Mouse (Mus musculus) limb, embryonic 11.5 days (tissue): ENCODE measurements at regions not wholly inside any gene's neighbourhood (a gene's known extent, or its start where the extent isn't known, plus 50 kb on each side); places are given as distances from the start of the nearest gene placed in this dataset.

Source experiments
- ATAC-seq: fragments of 200-750 bp; cut with Nextera tagmentation; 2 replicates; pipeline ENCODE4 v1.8.0; 2017; ENCODE audit warnings: low read depth; ENCODE audit not compliant: insufficient number of reproducible peaks, low FRiP score, low TSS enrichment
- DNase-seq: peaks from one replicate; pipeline ENCODE4 v3.0.0-alpha.2; 2015; ENCODE audit warnings: low spot score
- H3K27ac ChIP-seq: fragments of 300-500 bp; sonication (generic); replicated peaks from 2 replicates; pipeline ENCODE4 v1.5.1; 2014; ENCODE audit warnings: low read depth, mild to moderate bottlenecking, low read length
- H3K27me3 ChIP-seq: fragments of 300-500 bp; sonication (generic); 2 replicates; pipeline ENCODE4 v1.6.1; 2014; ENCODE audit warnings: mild to moderate bottlenecking, low read length, mixed read lengths; ENCODE audit not compliant: control insufficient read depth, insufficient read depth
- H3K36me3 ChIP-seq: fragments of 300-500 bp; sonication (generic); 2 replicates; pipeline ENCODE4 v1.6.1; 2014; ENCODE audit warnings: mild to moderate bottlenecking, low read length, moderate library complexity, mixed read lengths; ENCODE audit not compliant: control insufficient read depth, insufficient read depth
- H3K4me1 ChIP-seq: fragments of 300-500 bp; sonication (generic); 2 replicates; pipeline ENCODE4 v1.6.1; 2014; ENCODE audit warnings: low read length, mixed read lengths; ENCODE audit not compliant: control insufficient read depth, insufficient read depth
- H3K4me2 ChIP-seq: fragments of 300-500 bp; sonication (generic); 2 replicates; pipeline ENCODE4 v1.6.1; 2014; ENCODE audit warnings: low read depth, mild to moderate bottlenecking, moderate library complexity; ENCODE audit not compliant: severe bottlenecking
- H3K4me3 ChIP-seq: fragments of 300-500 bp; sonication (generic); 2 replicates; pipeline ENCODE4 v1.5.1; 2014; ENCODE audit warnings: low read depth, low read length
- H3K9ac ChIP-seq: fragments of 300-500 bp; sonication (generic); 2 replicates; pipeline ENCODE4 v1.6.1; 2014; ENCODE audit warnings: mild to moderate bottlenecking, low read length
- H3K9me3 ChIP-seq: fragments of 300-500 bp; sonication (generic); 2 replicates; pipeline ENCODE4 v1.6.1; 2016; ENCODE audit warnings: low read length; ENCODE audit not compliant: control insufficient read depth
- WGBS: fragments of 180-500 bp; shearing (Covaris S2); extraction: QIAGEN DNeasy Blood & Tissue Kit; methylation state at CpG from one replicate; pipeline ENCODE4 v1.1.7; 2014; 5-methylcytosine and 5-hydroxymethylcytosine counted together

GRCm38 (mm10) chr3:51135581-51135980 is 88.7 kb upstream of the Noct start:
- H3K27me3 ChIP-seq: no peaks in the 10 kb centered on the region
- H3K4me1 ChIP-seq: no peaks in the 10 kb centered on the region
- ATAC-seq (no peak), DNase-seq (no peak)
- WGBS: 76% methylated on average over 5 of the region's 5 CpGs
- no peaks in the 10 kb centered on the region for H3K9me3 ChIP-seq
- no peak overlapping the region for H3K4me2 ChIP-seq
- no peaks in the 10 kb centered on the region for H3K36me3 ChIP-seq
- no peak overlapping the region for H3K4me3 ChIP-seq
- H3K27ac ChIP-seq: no peak overlapping the region
- no peak overlapping the region for H3K9ac ChIP-seq

- no peak overlapping the region for H3K9ac ChIP-seq
- H3K36me3 ChIP-seq: no peaks in the 10 kb centered on the region
- H3K27ac ChIP-seq: no peak overlapping the region
- H3K4me3 ChIP-seq: no peak overlapping the region
- H3K4me1 ChIP-seq: no peaks in the 10 kb centered on the region
- no peak for DNase-seq
- H3K4me2 ChIP-seq: no peak overlapping the region
- 52% methylated on average over 8 of the region's 8 CpGs for WGBS
- no peaks in the 10 kb centered on the region for H3K9me3 ChIP-seq
- H3K27me3 ChIP-seq: no peaks in the 10 kb centered on the region
- ATAC-seq: no peak
Observed at GRCm38 (mm10) chr3:51137730-51138312, 86.4 kb upstream of the Noct start.

- Histone ChIP-seq H3K27me3 (no peaks in the 10 kb centered on the region), H3K9me3 (no peaks in the 10 kb centered on the region), H3K36me3 (no peaks in the 10 kb centered on the region), H3K4me2 (no peak overlapping the region), H3K27ac (no peak overlapping the region), H3K4me1 (no peaks in the 10 kb centered on the region), H3K4me3 (no peak overlapping the region), H3K9ac (no peak overlapping the region)
- no peak for ATAC-seq
- no peak for DNase-seq
- WGBS: 89% methylated on average over 2 of the region's 2 CpGs
Observed at GRCm38 (mm10) chr3:51145985-51146384, 78.3 kb upstream of the Noct start.

GRCm38 (mm10) chr3:51150012-51150411 is 74.2 kb upstream of the Noct start:
- WGBS: 93% methylated on average over 6 of the region's 6 CpGs

GRCm38 (mm10) chr3:51151104-51151503 is 73.1 kb upstream of the Noct start:
- no peak overlapping the region for H3K27ac ChIP-seq
- ATAC-seq (no peak), DNase-seq (no peak)
- H3K36me3 ChIP-seq: no peaks in the 10 kb centered on the region
- no peak overlapping the region for H3K9ac ChIP-seq
- H3K9me3 ChIP-seq: no peaks in the 10 kb centered on the region
- no peak overlapping the region for H3K4me3 ChIP-seq
- H3K27me3 ChIP-seq: no peaks in the 10 kb centered on the region
- no peak overlapping the region for H3K4me2 ChIP-seq
- 83% methylated on average over 4 of the region's 4 CpGs for WGBS
- no peaks in the 10 kb centered on the region for H3K4me1 ChIP-seq

More at GRCm38 (mm10) chr3:51150012-51150411, 74.2 kb upstream of the Noct start:
- no peaks in the 10 kb centered on the region for H3K4me1 ChIP-seq
- no peaks in the 10 kb centered on the region for H3K27me3 ChIP-seq
- no peak for ATAC-seq
- H3K4me2 ChIP-seq: no peak overlapping the region
- H3K9me3 ChIP-seq: no peaks in the 10 kb centered on the region
- H3K36me3 ChIP-seq: no peaks in the 10 kb centered on the region
- H3K27ac ChIP-seq: no peak overlapping the region
- H3K4me3 ChIP-seq: no peak overlapping the region
- no peak for DNase-seq
- no peak overlapping the region for H3K9ac ChIP-seq

- Histone ChIP-seq H3K9me3 (no peaks in the 10 kb centered on the region), H3K4me2 (no peak overlapping the region), H3K36me3 (no peaks in the 10 kb centered on the region), H3K27ac (no peak overlapping the region), H3K4me3 (no peak overlapping the region), H3K9ac (no peak overlapping the region), H3K4me1 (peaks cover 7% of the 10 kb centered on the region), H3K27me3 (no peaks in the 10 kb centered on the region)
- no peak for DNase-seq
- WGBS: 77% methylated on average over 4 of the region's 4 CpGs
- no peak for ATAC-seq
Observed at GRCm38 (mm10) chr3:51155621-51156020, 68.6 kb upstream of the Noct start.

- Histone ChIP-seq H3K9me3 (no peaks in the 10 kb centered on the region), H3K4me2 (no peak overlapping the region), H3K4me3 (no peak overlapping the region), H3K27me3 (no peaks in the 10 kb centered on the region), H3K4me1 (peaks cover 7% of the 10 kb centered on the region), H3K9ac (no peak overlapping the region), H3K27ac (no peak overlapping the region), H3K36me3 (no peaks in the 10 kb centered on the region)
- 45% methylated on average over 20 of the region's 20 CpGs for WGBS
- DNase-seq (peak; percentile 70), ATAC-seq (no peak)
Observed at GRCm38 (mm10) chr3:51156386-51157290, 67.6 kb upstream of the Noct start.

- Histone ChIP-seq H3K4me1 (peaks cover 7% of the 10 kb centered on the region), H3K4me2 (no peak overlapping the region), H3K9me3 (no peaks in the 10 kb centered on the region), H3K27ac (no peak overlapping the region), H3K36me3 (no peaks in the 10 kb centered on the region), H3K9ac (no peak overlapping the region), H3K27me3 (no peaks in the 10 kb centered on the region), H3K4me3 (no peak overlapping the region)
- DNase-seq (no peak), ATAC-seq (no peak)
- 24% methylated on average over 4 of the region's 4 CpGs for WGBS
Observed at GRCm38 (mm10) chr3:51157291-51157650, 67.0 kb upstream of the Noct start.
